Mouse (Mus musculus): ENCODE results near the gene Thsd7a. TPM values are rescaled to one million over a fixed set of nuclear protein-coding genes. Genes with fewer than 3 reads are reported as not detected.

The Thsd7a gene
- polyA plus RNA-seq, 1 experiment from 2014 or later: 52.4 TPM

- H3K9ac ChIP-seq: no peak overlapping the region
- WGBS: 57% methylated on average over 5 of the region's 5 CpGs
- H3K27me3 ChIP-seq: no peaks in the 10 kb centered on the region
- H3K4me2 ChIP-seq (replicated peaks): no peak overlapping the region
- no peaks in the 10 kb centered on the region for H3K9me3 ChIP-seq (replicated peaks)
- H3K4me3 ChIP-seq: no peak overlapping the region
- H3K27ac ChIP-seq: peak overlapping the region; percentile 12; the same call in 1 of the 2 replicates
- H3K4me1 ChIP-seq: 0 out of 2 replicates have a peak, but pooled peaks cover 2% of the 10 kb centered on the region
- H3K36me3 ChIP-seq: no peaks in the 10 kb centered on the region
- peak; percentile 81 for ATAC-seq (ENCODE audit: low FRiP score)
Observed at GRCm38 (mm10) chr6:12481527-12482163, 267.6 kb downstream of the Thsd7a start.

- no peak overlapping the region for H3K27ac ChIP-seq
- no peaks in the 10 kb centered on the region for H3K9me3 ChIP-seq (replicated peaks)
- WGBS: 92% methylated on average over 1 of the region's 1 CpGs
- H3K36me3 ChIP-seq: no peaks in the 10 kb centered on the region
- H3K4me3 ChIP-seq: no peak overlapping the region
- H3K9ac ChIP-seq: no peak overlapping the region
- ATAC-seq (ENCODE audit: low FRiP score): no peak
- H3K27me3 ChIP-seq: no peaks in the 10 kb centered on the region
- 0 out of 2 replicates have a peak, but pooled peaks cover 2% of the 10 kb centered on the region for H3K4me1 ChIP-seq
- no peak overlapping the region for H3K4me2 ChIP-seq (replicated peaks)
Observed at GRCm38 (mm10) chr6:12478359-12478758, 270.9 kb downstream of the Thsd7a start.

DNA sequence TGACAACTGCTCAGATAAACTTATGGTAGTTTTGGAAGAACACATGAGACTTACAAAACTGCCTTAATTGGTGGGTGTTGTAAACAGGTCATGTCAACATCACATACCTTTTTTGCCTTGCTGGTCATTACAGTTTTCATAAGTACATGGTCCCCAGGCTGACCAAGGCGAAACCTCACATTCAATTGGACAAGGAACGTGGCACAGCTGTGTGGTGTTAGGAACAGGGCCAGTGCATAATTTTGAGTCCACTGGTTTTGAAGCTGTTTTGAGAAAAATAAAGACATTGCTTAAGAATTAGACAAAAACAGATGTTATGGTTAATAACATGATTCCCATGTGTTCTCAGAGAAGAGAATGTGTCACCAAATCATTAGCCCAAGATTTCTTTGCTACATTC, 278.3 kb downstream of the Thsd7a start:
- Histone ChIP-seq H3K9ac (no peak overlapping the region), H3K4me2 (replicated peaks) (no peak overlapping the region), H3K4me1 (no peaks in the 10 kb centered on the region; the same call in 1 of the 2 replicates), H3K27ac (no peak overlapping the region), H3K27me3 (no peaks in the 10 kb centered on the region), H3K4me3 (no peak overlapping the region), H3K9me3 (replicated peaks) (no peaks in the 10 kb centered on the region), H3K36me3 (peaks cover 5% of the 10 kb centered on the region; the same call in 1 of the 2 replicates)
- 90% methylated on average over 2 of the region's 2 CpGs for WGBS
- ATAC-seq (ENCODE audit: low FRiP score): no peak

- no peak overlapping the region for H3K9ac ChIP-seq
- H3K36me3 ChIP-seq: peaks cover 5% of the 10 kb centered on the region; the same call in 1 of the 2 replicates
- H3K4me1 ChIP-seq: no peaks in the 10 kb centered on the region; the same call in 1 of the 2 replicates
- no peaks in the 10 kb centered on the region for H3K27me3 ChIP-seq
- no peak overlapping the region for H3K27ac ChIP-seq
- no peak overlapping the region for H3K4me3 ChIP-seq
- no peak overlapping the region for H3K4me2 ChIP-seq (replicated peaks)
- ATAC-seq (ENCODE audit: low FRiP score): no peak
- 65% methylated on average over 7 of the region's 7 CpGs for WGBS
- no peaks in the 10 kb centered on the region for H3K9me3 ChIP-seq (replicated peaks)
Observed at GRCm38 (mm10) chr6:12467339-12468124, 281.7 kb downstream of the Thsd7a start.

GRCm38 (mm10) chr6:12458841-12459240, 290.4 kb downstream of the Thsd7a start:
- no peaks in the 10 kb centered on the region for H3K27me3 ChIP-seq
- no peaks in the 10 kb centered on the region for H3K9me3 ChIP-seq (replicated peaks)
- H3K9ac ChIP-seq: no peak overlapping the region
- H3K4me3 ChIP-seq: no peak overlapping the region
- WGBS: 93% methylated on average over 4 of the region's 4 CpGs
- no peak for ATAC-seq (ENCODE audit: low FRiP score)
- no peak overlapping the region for H3K27ac ChIP-seq
- no peak overlapping the region for H3K4me2 ChIP-seq (replicated peaks)
- H3K4me1 ChIP-seq: no peaks in the 10 kb centered on the region
- H3K36me3 ChIP-seq: no peaks in the 10 kb centered on the region

- Histone ChIP-seq H3K27me3 (no peaks in the 10 kb centered on the region), H3K9me3 (replicated peaks) (no peaks in the 10 kb centered on the region), H3K4me1 (no peaks in the 10 kb centered on the region), H3K36me3 (no peaks in the 10 kb centered on the region), H3K27ac (no peak overlapping the region), H3K4me2 (replicated peaks) (no peak overlapping the region), H3K9ac (no peak overlapping the region), H3K4me3 (no peak overlapping the region)
- WGBS: 89% methylated on average over 1 of the region's 1 CpGs
- ATAC-seq (ENCODE audit: low FRiP score): no peak
Observed at GRCm38 (mm10) chr6:12457451-12457850, 291.8 kb downstream of the Thsd7a start.

GRCm38 (mm10) chr6:12454876-12455485, 294.2 kb downstream of the Thsd7a start:
- no peak overlapping the region for H3K4me2 ChIP-seq (replicated peaks)
- 77% methylated on average over 1 of the region's 1 CpGs for WGBS
- H3K27me3 ChIP-seq: no peaks in the 10 kb centered on the region
- H3K9ac ChIP-seq: no peak overlapping the region
- no peak overlapping the region for H3K27ac ChIP-seq
- H3K4me3 ChIP-seq: no peak overlapping the region
- H3K4me1 ChIP-seq: no peaks in the 10 kb centered on the region
- no peak for ATAC-seq (ENCODE audit: low FRiP score)
- no peaks in the 10 kb centered on the region for H3K9me3 ChIP-seq (replicated peaks)
- no peaks in the 10 kb centered on the region for H3K36me3 ChIP-seq

GRCm38 (mm10) chr6:12454132-12454531, 295.1 kb downstream of the Thsd7a start:
- 75% methylated on average over 3 of the region's 3 CpGs for WGBS
- Histone ChIP-seq H3K9me3 (replicated peaks) (no peaks in the 10 kb centered on the region), H3K27me3 (no peaks in the 10 kb centered on the region), H3K36me3 (no peaks in the 10 kb centered on the region), H3K27ac (no peak overlapping the region), H3K9ac (no peak overlapping the region), H3K4me1 (no peaks in the 10 kb centered on the region), H3K4me2 (replicated peaks) (no peak overlapping the region), H3K4me3 (no peak overlapping the region)
- no peak for ATAC-seq (ENCODE audit: low FRiP score)

DNA sequence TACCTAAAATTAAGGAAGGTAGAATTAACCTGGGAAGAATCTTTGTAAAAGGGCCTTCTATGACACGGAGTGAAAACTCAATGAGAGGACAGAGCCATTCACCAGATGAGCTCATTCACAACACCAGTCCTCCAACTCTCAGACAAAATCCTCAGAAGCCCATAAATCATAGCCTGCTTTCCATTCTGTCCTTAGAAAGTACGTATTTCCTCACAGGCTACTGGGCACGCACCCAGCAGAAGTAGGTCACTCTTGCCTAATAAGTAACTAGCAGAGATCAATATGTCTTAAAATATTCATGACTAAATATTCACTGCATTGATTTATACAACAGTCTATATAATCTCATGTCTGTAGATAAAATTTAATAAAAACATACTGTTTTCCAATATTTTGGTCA, 300.4 kb downstream of the Thsd7a start:
- Histone ChIP-seq H3K4me1 (no peaks in the 10 kb centered on the region), H3K9me3 (replicated peaks) (no peaks in the 10 kb centered on the region), H3K36me3 (no peaks in the 10 kb centered on the region), H3K27ac (no peak overlapping the region), H3K9ac (no peak overlapping the region), H3K27me3 (no peaks in the 10 kb centered on the region), H3K4me2 (replicated peaks) (no peak overlapping the region), H3K4me3 (no peak overlapping the region)
- 72% methylated on average over 3 of the region's 3 CpGs for WGBS
- ATAC-seq (ENCODE audit: low FRiP score): no peak

DNA sequence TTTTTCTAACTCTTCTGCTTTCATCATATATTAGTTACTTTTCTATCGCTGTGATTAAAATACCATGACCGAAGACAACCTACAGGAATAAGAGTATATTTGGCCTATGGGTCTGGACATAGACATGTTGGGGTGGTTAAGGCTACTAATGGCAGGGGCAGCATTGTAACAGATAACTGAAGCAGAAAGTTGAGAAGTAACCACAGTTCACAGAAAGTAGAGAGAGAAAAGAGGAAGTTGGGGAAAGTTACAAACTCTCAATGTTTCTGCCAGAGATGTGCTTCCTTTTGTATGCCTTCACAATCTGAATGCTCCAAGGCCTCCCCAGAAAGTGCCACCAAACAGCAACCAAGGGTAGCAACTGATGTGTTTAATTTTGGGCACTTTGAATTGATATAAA, 303.7 kb downstream of the Thsd7a start:
- no peaks in the 10 kb centered on the region for H3K27me3 ChIP-seq
- no peaks in the 10 kb centered on the region for H3K4me1 ChIP-seq
- ATAC-seq (ENCODE audit: low FRiP score): no peak
- no peak overlapping the region for H3K4me3 ChIP-seq
- no peaks in the 10 kb centered on the region for H3K9me3 ChIP-seq (replicated peaks)
- 100% methylated on average over 2 of the region's 2 CpGs for WGBS
- no peak overlapping the region for H3K27ac ChIP-seq
- no peak overlapping the region for H3K9ac ChIP-seq
- H3K4me2 ChIP-seq (replicated peaks): no peak overlapping the region
- H3K36me3 ChIP-seq: no peaks in the 10 kb centered on the region

DNA sequence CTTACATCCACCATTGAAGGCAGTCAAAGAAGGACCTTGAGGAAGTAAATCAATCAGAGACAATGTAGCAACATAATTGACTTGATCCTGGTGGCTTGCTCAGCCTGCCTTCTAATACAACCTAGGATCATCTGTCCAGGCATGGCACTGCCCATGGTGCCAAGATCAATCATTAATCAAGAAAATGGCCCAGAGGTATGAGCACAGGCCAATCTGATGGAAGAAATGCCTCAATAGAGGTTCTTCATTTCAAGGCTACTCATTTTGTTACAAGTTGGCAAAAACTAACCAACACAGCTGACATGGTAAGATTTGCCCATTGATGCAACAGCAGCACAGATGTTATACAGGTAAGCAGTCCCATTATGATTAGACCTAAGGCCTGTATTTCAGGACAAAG, 309.6 kb downstream of the Thsd7a start:
- Histone ChIP-seq H3K9ac (no peak overlapping the region), H3K4me1 (no peaks in the 10 kb centered on the region), H3K4me2 (replicated peaks) (no peak overlapping the region), H3K27me3 (no peaks in the 10 kb centered on the region), H3K4me3 (no peak overlapping the region), H3K9me3 (replicated peaks) (no peaks in the 10 kb centered on the region), H3K36me3 (no peaks in the 10 kb centered on the region), H3K27ac (no peak overlapping the region)
- ATAC-seq (ENCODE audit: low FRiP score): no peak

DNA sequence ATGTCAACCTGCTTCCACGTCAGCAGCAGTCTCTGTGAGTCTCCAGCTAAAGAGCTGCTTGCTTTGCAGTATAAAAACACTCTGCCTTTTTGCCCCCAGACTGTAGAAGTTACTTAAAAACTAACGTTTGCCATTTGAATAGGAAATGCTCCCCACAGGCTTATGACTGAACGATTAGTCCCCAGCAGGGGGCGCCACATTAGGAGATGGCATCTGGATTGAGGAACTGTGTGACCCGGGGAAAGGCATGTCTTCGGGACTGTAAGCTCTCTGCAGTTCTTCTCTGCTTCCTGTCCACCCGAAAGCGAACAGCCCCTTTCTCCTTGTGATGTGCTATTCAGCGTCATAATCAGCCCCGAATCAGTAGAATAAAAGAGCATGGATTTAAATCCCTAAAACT, 330.1 kb downstream of the Thsd7a start:
- Histone ChIP-seq H3K9ac (no peak overlapping the region), H3K27me3 (no peaks in the 10 kb centered on the region), H3K9me3 (replicated peaks) (no peaks in the 10 kb centered on the region), H3K4me1 (no peaks in the 10 kb centered on the region), H3K4me3 (no peak overlapping the region), H3K27ac (no peak overlapping the region), H3K36me3 (no peaks in the 10 kb centered on the region), H3K4me2 (replicated peaks) (no peak overlapping the region)
- WGBS: 86% methylated on average over 10 of the region's 10 CpGs
- no peak for ATAC-seq (ENCODE audit: low FRiP score)

Data from hindbrain, embryonic 12.5 days (tissue).